Mouse (Mus musculus) gastrocnemius, adult 8-10 months (tissue): ENCODE measurements around the gene Gpi1. TPM values are rescaled to one million over a fixed set of nuclear protein-coding genes. Genes with fewer than 3 reads are reported as not detected.
"Not testable (repeated sequence)": the region's sequence is repeated elsewhere in the genome, so short reads cannot be mapped to it uniquely, and the experiment has no call there.

ENCODE experiments used
- DNase-seq, 2 experiments: peaks; one replicate each; pipeline ENCODE4 v3.0.0; 2022; ENCODE audit warnings: low spot score in 2 of 2
- total RNA-seq, 4 experiments: library from RNA; stranded (reverse); gene quantifications; 2 replicates each; pipeline ENCODE4 v1.2.4; 2022

The Gpi1 gene
- total RNA-seq, 4 experiments from 2014 or later: 941 to 1,057 (median 993) TPM

DNA sequence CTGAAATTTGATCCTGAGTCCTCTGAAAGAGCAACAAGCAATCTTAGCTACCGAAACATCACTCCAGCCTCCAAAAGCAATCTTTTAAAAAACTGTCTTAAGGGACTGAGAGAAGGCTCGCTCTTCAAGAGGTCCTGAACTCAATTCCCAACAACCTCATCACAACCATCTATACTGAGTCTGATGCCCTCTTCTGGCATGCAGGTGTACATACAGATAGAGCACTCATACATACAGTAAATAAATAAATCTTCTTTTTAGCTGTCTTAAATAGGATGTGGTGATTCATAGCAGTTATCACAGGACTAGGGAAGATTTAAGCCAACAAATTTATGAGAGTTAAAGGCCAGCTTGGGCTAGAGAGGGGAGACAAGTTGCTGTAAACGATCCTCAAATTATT is 34.5 kb downstream of the Gpi1 start:
- DNase-seq: no peak

GRCm38 (mm10) chr7:34192825-34193224 is 37.3 kb downstream of the Gpi1 start:
- no peak for DNase-seq

DNA sequence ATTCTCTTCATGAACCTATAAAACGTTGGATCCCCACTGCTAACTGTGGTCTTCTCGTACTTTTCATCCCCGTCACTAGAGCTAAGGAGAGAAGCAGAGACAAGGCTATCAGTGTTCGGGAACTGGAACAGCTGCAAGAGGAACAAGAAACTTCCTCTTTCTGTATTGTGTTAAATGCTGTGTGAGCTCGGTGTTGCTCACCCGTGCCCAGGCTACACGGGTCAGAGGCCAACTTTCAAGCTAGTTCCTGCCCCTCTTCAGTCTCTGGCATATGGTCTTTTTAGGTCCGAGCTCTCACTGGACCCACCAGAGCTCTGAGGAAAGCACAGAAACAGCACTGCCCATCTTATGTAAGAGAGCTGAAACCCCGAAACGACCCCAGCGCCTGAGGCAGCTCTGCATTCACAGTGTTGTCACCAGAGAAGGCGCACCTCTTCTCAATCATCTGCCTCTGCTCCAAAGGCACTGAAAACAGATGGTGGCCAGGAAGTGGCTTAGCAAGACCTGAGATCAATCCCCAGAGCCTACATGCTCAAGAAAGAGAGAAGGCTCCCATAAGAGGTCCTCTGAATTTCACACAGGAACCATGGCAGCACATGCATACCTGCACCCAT is 40.7 kb downstream of the Gpi1 start:
- no peak for DNase-seq

DNA sequence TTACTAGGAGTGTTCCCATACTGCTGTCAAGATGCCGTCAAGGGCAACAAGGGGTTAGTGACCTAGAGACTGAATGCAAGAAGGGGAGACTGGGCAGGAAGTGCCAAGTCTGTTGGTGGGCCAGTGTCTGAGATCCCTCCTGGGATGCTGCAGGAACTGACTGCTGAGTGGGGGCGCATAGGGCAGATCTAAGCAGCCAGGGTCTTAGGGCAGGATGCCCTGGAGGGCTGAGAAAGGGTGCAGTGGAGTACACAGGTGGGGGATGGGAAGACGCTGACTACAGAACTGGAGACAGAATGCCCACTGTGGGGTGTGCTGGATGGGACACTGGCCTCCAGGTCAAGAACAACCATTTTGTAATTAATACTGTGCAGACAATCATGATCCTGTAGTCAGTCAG is 46.3 kb downstream of the Gpi1 start:
- no peak for DNase-seq

DNA sequence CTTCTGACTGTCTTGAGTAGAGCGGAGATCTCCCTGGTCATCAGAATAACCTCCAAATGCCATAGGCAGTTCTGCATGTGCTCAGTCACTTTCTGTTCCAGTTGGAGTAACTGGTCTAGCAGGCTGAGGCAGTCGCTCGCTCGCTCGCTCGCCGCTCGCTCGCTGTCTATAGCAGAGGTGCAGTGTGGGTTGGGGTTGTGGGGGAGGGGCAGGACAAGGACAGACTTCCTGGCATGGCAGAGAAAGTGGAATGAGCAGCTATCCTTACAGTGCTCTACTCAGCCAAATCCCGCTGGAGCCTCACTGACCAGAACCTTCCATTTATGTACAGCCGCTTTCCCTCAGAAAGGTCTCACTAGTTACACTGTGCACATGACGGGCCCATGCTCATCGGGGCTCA is 46.8 kb downstream of the Gpi1 start:
- no peak for DNase-seq

DNA sequence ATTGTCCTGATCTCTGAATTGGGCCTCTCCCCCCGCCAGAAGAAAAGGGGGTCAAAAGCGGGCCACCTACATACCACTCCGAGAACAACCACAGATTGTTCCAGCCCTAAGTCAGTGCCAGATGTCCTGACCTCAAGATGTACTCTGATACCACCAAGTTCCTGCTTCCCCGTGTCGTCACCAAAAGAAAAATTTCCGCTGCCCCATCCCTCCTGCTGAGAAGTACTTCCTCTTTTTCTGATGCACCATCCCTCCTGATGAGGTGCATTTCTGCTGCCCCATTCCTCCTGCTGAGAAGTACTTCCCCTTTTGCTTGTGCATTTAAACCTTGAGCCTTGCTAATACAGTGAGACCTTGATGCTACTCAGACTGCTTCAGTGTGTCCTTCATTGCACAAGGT is 53.9 kb downstream of the Gpi1 start:
- DNase-seq: not testable (repeated sequence)

DNA sequence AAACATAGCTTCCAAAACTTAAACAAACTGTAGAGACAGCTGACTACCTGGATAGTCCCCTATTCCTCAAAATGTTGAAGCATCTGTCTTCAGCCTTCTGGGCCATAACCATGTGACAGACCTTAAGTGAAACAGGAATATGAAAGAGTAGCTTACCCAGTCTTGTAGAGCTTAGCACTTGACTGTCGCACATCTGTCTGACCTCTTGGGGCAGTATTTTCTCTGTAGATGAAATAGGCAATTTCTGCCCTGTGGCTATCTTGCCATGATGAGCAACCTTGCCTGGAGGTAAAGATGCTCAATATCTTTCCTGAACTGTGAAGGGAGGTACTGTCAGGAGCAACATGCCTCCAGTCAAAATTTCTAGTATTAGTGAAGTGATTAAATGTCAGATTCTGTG is 57.9 kb downstream of the Gpi1 start:
- no peak for DNase-seq

DNA sequence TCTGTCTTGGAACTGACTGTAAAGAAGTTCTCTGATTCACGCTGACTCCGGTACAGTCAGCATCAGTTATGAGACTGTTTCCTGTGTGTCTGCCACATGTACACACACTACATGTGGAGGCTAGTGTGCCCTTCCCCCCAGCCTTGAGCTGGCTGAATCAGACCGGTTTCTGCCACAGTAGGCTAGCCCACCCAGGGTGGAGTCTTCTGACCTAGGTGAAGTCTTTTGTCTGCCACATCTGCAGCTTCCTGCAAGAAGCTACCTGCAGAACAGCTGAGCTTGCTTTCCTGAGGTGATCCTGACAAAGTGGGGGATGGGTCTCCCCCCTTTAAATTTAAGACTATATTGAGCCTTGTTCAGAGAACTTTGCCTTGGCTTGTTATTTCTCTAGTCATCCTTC is 60.7 kb downstream of the Gpi1 start, which contains the start of gene Uba2:
Gene Uba2, minus strand, starts transcription at position 146 of the 400 bp plus-strand sequence.
- DNase-seq: no peak

- peak; percentile 88 to 89 for DNase-seq
These were observed 61.5 kb downstream of the Gpi1 start for GRCm38 (mm10) chr7:34168470-34169251.

DNA sequence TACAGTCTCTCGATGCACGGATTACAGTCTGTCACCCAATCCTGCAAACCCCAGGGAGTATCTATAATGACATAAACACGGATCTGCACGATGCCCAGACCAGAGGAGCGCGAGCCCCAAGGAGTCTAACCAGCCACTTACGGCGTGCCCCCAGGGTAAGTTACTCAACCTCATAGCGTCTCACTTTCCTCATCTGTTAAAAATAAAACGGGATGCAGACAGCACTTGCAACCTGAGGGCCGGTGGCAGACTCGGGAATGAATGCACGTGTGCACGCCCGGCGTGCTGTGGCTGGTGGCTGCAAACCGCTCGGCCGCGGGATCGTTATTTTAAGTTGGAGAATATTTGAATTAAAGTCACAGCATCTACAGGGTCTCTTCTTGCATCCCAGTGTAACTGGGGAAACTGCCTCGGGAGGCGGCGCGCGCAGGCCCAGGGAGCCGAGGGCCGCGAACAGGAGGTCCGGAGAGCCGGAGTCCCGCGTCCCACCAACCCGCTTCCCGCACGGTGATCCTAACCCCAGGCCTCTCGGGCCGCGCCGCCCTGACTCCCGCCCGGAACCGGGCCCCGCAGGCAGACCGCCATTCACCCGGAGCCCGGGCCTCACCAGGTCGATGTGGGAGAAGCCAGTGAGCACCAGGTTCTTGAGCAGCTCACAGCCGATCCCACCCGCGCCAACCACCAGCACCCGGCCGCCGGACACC is 62.2 kb downstream of the Gpi1 start:
- DNase-seq: peak; percentile 41 to 68

DNA sequence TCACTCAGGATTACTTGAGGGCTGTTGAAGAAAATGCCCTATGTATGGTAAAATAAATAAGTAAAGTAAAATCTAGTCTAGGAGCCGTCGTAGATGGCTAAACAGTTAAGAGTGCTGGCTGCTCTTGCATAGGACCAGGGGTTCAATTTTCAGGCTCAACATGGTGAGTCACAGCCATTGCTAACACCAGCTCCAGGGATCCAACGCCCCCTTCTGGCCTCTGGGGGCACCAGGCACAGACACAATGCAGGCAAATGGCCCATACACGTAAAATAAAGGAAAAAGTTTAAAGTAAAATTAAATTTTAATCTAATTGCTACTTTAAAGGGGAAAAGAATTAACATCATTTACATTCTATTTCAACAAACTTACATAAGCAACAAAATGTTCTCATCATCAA is 63.3 kb downstream of the Gpi1 start:
- no peak for DNase-seq

- no peak for DNase-seq
These were observed 64.1 kb downstream of the Gpi1 start for GRCm38 (mm10) chr7:34165999-34166398.

GRCm38 (mm10) chr7:34164671-34165070 is 65.5 kb downstream of the Gpi1 start:
- DNase-seq: no peak

- DNase-seq: no peak
These were observed 71.0 kb downstream of the Gpi1 start for GRCm38 (mm10) chr7:34159167-34159566.

GRCm38 (mm10) chr7:34157994-34158393 is 72.1 kb downstream of the Gpi1 start:
- DNase-seq: no peak

Other genes with a start within 250 kb of the Gpi1 start
- gene Scgb2b27, start 216.4 kb downstream of the Gpi1 start, total RNA-seq: not detected
- not detected for gene Scgb1b27, start 208.9 kb downstream of the Gpi1 start, total RNA-seq
- gene Scgb1b30, start 134.9 kb downstream of the Gpi1 start, total RNA-seq: not detected
- gene Wtip, start 97.1 kb downstream of the Gpi1 start, total RNA-seq: 1 to 10 TPM; 2.4 to 4.5 (median 2.4) TPM
- gene Uba2, start 60.7 kb downstream of the Gpi1 start, total RNA-seq: 10 to 100 TPM; 33.2 to 42.5 (median 37.5) TPM
- gene Pdcd2l, start 33.7 kb downstream of the Gpi1 start, total RNA-seq: 10 to 100 TPM; 13.0 to 18.6 (median 16.9) TPM
- gene Gm6096, start 20.7 kb upstream of the Gpi1 start, total RNA-seq: not detected
- gene 4931406P16Rik, start 83.2 kb upstream of the Gpi1 start, total RNA-seq: 10 to 100 TPM; 28.9 to 47.5 (median 39.1) TPM
- gene Lsm14a, start 163.0 kb upstream of the Gpi1 start, total RNA-seq: 100 to 1,000 TPM in 2 of 4 experiments, 10 to 100 TPM in 2; 90.2 to 111 (median 99.9) TPM